Mouse (Mus musculus) frontal cortex, adult (tissue): Measurements from ENCODE around the gene Trpm5.
A peak's percentile ranks its signal among the peaks of the same experiment; 100 is the strongest.

Source experiments
- ATAC-seq: cut with Nextera tagmentation; 2 replicates; pipeline ENCODE4 v1.9.2; 2017; ENCODE audit warnings: mild to moderate bottlenecking, moderate library complexity, mixed read lengths; ENCODE audit not compliant: low TSS enrichment

Trpm5 gene

DNA sequence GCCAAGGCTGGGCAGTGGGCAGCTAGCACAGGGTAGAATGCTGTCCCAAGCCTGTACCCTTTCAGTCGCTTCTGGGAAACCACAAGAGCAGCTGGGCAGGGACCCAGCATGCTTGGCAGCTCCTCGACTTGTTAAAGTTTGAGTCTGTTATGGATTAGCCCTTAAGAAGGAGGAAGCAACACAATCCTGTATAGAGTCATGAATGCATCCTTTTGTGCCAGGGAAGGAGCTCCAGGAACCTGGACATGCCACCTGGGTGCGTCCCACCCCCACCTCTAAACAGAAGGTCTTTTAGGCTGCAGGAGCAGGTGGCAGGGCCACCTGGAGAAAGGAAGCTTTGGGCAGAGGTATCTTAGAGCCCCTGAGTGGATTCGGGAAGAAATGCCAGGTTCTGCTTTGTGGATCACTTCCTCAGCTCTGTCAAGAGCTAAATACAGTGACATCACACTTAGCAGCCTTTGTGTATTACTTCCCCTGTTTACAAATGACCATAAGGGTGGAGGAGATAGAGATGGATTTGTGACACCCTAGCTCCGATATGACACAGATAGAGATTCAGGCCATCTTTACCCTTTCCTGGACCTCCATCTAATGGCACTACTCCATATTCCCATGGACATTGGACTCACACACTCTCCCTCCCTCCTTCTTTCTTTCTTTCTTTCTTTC is 35.1 kb downstream of the Trpm5 start:
- ATAC-seq: peak; percentile 15; the same call in 1 of the 2 replicates

DNA sequence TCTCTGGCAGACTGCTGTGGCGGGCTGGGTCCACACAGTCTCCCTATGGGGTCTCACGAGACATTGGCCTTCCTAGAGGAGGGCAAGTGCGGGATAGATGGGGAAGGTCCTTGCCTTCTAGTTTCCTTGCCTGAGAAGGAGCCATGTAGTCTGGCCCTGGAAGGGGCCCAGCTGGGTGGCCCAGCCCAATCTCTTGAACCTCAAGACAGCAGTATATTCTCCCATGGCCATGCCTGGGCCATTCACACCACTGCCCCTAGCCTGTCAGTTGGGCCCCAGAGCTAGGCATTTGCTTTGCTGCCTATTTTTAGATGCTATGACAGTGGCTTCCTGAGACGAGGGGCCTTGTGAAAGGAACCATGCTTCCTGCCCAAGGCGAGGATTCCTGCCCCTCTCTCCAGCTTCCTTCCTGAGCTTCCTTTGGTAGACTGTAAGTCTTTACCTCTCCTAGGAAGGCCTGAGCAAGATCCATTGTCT is 36.2 kb downstream of the Trpm5 start:
- ATAC-seq: no peak

DNA sequence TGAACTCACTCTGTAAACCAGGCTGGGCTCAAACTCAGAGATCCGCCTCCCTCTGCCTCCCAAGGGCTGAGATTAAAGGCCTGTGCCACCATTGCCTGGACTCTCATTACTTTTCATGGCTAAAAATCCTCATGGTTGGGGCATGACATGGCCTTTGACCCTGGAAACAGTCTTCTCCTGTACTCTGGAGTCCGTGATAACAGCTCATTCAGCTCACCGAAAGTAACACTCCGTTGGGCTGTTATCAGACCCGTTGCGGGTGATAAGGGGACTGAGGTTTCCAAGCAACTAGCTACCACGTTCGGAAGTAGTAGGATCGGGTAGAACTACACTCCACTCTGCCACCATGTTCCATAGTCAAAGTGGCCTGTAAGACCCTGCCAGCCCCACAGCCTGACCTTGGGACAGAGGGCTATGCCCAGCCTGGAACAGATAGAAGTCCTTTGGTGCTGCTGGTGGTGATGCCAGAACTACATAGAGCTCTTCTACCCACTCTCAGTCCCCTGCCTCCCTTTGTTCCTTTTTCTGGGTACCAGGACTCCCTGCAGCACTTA is 36.7 kb downstream of the Trpm5 start:
- ATAC-seq: no peak

DNA sequence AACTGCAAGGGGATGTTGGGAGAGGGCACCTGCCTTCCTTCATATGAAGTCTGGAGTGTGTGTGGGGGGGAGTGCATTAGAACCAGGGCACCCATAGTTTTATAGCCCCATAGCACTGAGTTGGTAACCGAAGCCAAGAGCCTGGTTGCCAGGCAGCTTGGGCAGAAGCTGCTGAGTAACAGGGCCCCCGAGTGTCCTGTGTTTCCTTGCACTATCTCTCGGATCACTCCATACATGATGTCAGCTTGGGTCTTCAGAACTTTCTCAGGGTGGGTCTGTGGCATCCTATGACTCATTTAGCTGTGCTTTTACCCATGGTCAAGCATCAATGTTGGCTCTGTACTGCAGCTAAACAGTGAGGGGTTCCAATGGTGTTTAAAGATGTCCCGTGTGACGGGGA is 37.4 kb downstream of the Trpm5 start:
- ATAC-seq: no peak

DNA sequence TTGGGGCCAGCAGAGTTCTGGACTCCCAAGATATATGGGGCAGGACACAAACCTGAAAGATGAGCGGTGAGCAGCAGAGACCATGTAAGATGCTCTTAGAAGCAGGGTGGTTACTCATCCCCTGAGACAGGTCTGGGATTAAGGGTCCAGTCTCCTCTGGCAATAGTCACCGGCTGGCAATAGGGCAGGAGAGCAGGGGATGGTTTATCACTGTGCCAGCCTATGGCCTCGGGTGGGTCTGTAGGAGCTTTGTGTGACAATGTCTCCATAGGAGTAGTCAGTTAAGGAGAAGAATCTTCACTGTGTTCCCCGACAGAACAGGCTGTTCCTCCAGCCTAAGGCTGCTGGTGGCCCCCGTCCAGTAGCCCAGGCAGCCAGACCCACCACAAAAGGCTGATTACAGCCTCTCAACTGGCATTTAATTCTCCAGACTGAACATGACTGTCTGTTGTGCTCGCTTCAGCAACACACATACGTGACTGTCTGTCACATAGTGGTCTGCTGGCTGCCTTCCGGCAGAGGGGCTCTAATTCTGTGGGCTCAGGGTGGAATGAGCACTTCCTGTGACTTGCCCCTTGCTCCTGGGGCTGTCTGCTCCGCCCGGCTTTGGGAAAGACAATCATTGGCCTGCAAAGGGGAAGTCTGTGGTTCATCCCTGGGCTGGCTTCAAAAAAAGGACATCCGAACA is 38.8 kb downstream of the Trpm5 start:
- no peak for ATAC-seq

DNA sequence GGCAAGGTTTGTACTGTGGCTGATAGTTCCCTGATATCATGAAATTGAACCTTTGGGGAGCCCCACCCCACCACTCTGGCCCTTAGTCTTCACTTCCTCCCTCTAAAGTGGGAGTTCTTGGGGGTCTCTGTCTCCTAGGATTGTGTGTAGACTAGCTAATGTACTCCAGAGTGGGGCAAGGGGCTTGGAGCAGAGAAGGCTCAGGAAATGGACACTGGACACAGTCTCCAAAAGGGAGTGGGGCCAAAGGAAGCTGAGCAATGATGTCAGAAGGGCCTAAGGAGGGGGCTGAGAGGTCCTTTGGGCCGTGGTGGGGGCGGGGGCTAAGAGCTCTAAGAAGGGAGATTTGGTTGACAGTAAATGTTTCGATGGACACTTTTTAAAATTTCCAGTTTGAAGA is 39.4 kb downstream of the Trpm5 start:
- no peak for ATAC-seq

DNA sequence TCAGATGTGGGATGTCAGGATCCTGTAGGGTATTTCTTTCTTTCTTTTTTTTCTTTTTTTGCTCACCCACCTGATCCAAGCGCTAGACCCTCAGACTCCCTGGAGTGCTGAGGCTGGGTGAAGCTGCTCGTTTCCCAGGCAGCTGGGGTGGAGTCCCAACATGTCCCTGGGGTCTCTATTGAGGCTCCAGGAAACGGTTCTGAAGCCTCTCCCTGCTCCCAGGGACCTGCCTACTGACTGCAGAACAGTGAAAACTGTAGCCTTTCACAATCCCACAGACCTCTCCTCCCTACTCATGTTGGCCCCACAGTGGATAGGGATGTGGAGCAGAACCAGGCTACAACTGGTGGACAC is 39.9 kb downstream of the Trpm5 start:
- no peak for ATAC-seq

DNA sequence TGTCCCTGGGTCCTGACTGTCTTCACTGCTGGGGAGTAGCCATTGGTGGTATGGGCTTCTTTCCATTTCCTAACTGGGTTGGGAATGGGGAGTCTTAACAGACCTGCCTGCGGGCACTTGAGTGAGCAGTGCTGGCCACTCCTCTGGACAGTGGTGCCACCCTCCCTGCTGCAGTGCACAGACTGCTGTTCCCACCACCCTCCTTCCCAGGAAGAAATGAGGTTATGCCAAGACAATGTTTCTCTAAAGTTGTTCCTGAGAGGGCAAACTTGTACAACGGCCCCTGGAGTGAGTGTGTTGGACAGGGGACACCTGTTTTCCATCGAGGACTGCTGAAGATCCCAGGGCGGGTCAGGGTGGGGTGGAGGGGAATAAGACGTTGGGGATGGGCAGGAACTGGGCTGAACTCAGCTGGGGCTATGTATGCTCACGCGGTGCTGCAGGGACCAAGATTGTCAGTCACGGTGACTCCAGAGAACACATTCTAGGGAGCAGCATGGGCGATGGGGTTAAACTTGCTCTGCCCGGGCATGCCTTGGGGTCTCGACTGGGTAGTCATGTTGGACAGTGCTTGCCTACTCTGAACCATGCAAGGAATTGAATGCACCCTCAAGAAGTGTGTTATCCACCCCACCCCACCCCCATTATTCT is 40.4 kb downstream of the Trpm5 start:
- no peak for ATAC-seq

DNA sequence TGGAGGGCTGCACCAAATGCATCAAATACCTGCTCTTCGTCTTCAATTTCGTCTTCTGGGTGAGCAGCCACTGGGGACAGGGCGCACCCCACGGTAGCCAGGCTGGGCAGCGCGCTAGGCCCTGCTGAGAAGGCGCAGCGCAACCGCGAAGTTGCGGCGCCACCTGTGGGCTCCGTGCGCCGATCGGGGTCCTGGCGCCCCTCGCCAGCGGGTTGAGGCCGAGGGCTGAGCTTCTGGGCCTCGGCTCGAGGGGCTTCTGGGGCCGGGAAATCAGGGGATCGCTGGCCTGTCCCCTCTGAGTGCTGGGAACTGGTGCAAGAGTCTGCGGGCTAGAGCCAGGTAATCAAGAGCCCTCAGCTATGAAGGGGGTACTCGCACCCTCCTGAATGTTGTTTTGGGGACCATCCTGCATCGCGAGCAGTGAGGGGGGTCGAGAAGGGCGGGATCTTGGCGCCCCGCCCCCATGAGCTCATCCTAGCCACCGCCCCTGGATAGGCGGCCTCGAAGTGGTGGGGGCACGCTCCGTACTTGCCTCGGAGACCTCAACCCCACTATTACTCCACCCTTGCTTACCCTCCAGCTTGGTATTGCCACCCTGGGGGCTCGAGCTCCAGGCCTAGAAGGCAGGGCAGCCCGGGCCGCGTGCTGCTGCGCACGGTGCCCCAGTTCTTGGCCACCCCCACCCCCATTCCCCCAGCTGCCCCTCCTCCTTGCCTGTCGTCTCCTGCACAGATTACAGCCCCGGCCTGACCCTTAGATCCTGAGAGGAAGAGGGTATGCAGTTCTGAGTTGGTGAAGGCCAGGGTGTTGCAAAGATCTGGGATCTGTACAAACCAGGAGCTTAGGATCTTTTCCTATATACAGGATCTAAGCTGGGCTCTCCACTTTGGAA is 41.2 kb downstream of the Trpm5 start:
- peak; percentile 50 for ATAC-seq

DNA sequence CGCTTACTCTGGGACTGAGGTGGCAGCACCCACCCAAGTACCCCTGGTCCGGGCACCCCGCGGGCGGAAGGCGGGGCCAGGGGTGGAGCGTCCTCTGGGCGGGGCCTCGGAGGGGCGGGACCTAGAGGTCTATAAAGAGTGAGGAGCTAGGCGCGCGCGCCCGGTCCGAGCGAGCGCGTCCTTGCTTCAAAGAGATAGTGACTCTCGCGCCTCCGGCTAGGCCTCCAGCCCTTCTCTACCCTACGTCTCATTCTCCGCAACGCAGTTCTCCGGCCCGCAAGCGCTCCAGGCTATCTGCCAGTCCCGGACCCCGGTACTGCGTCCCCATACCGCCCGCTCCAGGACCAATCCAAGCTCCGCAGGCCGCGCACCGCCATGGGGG is 41.8 kb downstream of the Trpm5 start, which contains the start of gene Cd81:
Gene Cd81 (plus strand): TSS at position 114 of the 382 bp plus-strand sequence.
- ATAC-seq: peak; percentile 83

DNA sequence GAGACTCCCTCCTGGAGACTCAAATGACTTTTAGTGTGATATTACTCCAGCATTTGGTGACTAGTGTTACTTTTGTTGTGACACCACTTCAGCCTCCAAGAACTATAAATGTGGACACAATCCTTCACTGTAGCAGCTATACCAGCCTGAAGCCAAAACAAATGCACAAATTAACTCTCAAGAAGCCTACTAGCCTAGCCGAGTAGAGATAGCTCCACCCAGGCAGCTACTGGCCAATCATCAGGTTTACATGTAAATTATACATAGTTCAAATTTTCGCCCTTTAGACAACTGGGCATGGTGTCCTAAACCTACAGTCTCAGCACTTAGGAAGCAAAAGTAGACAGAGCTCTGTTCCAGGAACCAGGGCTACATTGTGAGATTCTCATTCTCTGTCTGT is 43.1 kb downstream of the Trpm5 start:
- ATAC-seq: no peak

DNA sequence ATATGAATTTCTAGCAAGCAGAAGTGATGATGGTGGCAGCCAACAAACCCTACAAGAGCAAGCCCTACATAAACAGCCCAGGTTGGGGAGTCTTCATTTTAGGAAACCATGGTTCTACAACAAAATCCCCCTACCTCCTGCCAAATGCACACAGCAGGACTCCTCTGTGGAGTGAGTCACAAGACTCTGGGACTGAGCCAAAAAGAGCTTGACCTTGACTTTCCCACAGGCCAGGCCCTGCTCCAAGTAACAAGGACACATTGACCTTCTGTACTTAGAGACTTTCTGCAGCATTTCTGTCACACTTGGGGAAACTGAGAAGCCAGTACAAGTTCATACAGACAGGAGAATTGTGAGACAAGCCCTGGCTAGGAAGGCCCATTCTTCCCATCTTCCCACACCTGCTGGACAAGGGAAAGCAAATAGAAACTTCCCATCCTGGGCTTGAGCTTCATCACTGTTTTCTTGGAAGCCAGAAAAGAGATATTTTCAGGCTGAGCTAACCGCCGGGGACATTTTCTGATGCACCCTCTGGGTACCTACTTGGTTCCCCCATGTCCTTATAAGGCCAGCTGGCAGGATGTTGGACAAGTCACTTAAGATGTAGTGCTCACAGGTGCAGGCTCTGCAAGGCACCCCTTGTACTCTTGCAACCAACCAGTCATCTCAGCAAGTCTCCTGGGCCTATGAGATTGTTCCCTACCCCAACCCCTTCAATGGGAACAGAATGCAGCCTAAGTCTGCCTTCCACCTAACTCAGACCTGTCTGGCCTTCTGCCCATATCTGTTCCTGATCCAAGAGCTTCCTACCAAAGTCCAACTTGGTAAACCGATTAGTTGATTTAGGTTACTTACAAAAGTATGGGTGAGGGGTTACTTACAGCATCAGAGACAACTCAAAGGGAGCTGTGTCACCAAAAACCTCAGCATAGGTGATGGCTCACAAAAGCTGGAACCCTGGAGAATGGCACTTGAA is 44.3 kb downstream of the Trpm5 start:
- ATAC-seq: no peak

DNA sequence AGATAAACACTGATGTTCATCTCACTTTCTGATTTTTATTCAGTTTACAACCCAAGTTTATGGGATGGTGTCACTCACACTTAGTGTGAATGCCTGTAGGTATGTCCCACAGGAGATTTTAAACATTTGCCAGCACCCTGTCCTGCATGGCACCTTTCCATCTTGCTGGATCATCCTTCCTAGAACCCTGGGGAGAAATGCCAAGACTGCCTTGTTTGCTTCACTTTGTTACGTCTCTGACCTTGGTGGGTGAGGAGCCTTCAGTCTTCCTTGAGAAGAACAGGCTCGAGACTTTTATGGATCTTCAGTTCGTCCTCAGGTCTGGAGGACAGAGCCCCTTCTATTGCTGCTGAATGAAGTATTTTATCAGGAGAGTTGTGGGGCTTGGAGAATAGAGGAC is 45.1 kb downstream of the Trpm5 start:
- no peak for ATAC-seq

DNA sequence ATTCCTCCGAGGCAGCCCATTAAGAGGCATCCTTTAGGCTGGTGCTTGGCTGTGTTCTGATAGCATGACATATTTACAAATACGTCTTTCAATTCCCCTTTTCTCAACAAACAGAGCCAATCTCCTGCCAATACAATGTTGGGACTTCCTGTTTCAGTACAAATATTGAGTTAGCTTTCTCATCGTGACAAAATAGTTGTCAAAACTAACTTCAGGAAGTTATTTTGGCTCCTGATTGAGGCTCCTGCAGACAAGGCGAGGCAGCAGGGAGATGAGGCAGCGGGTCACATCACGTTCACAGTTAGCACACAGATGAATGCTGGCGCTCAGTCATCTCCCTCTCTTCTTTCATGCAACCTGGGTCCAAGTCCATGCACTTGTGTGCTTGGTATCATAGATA is 48.1 kb downstream of the Trpm5 start:
- no peak for ATAC-seq

DNA sequence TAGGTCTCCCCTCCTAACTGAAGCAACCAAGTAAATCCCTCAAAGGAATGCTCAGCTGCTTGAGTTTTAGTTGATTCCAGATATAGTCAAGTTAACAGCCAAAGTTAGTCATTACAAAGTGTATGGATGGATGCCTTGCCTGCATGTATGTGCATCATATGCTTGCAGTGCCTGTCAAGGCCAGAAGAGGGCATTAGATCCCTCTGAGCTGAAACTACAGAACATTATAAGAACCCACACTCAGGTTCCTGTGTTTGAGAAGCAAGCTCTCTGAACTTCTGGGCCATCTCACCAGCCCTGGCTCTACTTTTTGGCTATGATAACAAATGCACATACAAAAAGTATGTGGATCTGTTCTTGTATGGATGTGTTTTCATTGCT is 49.6 kb downstream of the Trpm5 start:
- ATAC-seq: no peak

DNA sequence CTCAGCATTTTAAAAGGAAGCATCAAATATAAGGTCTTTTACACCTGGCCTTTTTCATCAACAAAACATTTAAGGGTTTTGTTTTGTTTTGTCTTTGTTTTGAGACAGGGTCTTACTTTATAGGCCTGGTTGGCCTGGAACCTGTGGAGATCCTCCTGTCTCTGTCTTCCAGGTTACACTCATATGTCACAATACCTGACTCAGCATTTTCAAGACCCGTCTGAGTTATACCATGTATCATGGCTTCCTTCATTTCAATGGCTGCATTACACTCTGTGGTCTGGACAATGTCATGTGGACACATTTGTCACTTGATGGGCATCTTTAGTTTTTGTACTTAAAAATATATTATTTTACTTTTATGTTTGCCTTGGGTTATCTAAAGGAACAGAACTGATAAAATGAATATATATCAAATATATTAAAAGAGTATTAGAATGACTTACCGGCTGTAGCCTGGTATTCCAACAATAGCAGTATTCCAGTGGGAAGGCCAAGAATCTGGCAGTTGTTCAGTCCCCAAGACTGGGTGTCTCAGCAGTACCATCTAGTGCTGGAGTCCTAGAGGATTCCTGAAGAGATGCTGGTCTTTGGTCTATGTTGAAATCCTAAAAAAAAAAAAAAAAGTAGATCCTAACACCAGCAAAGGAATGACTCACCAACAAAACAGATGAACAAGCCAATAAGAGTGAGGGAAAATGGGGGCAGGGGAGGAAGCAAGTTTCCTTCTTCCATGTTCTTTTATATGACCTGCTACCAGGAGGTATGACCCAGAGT is 50.2 kb downstream of the Trpm5 start:
- ATAC-seq: no peak

DNA sequence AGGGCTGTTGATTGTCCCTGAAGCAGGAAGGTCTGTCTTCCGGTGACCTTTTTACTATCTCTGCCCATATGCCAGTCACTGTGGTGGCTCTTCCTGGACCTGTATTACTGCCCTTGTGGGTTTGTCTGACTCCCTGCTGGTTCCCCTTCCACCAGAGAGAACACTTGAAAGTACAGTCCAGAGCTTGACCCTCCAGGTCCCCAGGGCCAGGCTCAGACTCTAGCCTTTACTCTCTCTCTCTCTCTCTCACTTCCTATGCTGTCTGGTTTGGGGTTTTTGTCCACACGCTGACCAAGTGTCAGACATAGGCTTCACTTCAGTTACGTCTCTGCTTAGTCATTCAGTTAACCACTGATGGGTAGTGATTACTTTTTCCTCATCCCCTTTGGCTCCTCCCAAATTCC is 51.5 kb downstream of the Trpm5 start:
- no peak; the same call in 1 of the 2 replicates for ATAC-seq

DNA sequence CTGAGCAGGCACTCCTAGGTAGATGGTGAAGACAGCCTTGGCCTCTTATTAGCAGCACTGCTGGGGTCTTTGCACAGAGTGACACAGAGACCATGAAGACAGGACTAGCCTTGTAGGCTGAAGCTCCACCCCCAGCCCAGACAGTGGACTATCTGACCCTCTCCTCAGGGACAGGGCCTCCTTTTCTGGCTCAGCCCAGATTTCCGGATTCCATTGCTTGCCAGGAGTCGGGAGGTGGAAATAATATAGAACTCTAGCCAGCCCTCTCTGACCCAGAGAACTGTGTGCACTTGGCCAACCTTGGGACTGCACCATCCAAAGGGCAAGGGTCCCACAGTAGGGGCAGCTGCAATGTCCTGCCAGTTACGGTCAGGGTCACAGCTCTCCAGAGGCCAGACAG is 52.4 kb downstream of the Trpm5 start:
- no peak for ATAC-seq

DNA sequence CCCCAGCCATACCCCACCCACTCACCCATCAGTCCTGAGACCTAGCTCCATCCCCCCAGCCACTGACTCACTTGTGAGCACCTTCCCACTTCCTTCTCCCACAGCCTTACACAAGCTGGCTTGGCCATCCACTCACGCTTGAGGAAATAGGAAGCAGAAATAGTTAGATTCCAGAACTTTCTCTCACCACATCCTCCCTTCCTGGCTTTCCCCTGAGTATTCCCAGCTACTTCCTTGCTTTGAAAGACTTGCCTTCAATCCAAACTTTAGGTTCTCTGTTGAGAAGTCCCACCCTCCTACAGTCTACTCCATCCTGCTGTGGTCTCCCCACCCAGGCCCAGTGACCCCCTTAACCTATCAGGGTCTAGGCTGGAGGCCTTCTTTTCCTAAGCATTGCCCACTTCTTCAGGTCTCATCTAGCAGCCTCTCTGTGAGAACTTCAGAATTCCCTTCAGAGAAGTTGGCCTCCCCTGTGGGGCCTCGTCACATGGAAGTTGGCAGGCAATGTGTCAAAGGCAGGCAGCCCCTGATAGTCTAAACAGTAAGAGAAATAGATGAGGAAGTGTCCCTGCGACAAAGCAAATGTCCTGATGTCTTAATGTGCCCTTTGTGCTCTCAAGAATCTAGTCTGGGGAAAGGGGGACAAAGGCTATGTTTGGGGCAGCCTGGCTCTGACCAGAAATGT is 53.2 kb downstream of the Trpm5 start:
- ATAC-seq: no peak
